Mouse (Mus musculus): ENCODE measurements around the gene Adamts16. TPM values are rescaled to one million over a fixed set of nuclear protein-coding genes. Genes with fewer than 3 reads are reported as not detected.

Gene Adamts16
- total RNA-seq, 2 experiments from 2014 or later = 0.10 to 0.48 TPM

GRCm38 (mm10) chr13:70836246-70836645 is 5.4 kb downstream of the Adamts16 start:
- DNase-seq (ENCODE audit: low spot score in 2 of 2) = no peak

GRCm38 (mm10) chr13:70832593-70833138 is 8.9 kb downstream of the Adamts16 start:
- no peak for DNase-seq (ENCODE audit: low spot score in 2 of 2)

- DNase-seq (ENCODE audit: low spot score in 2 of 2) = no peak
Measured at GRCm38 (mm10) chr13:70831041-70831440, 10.6 kb downstream of the Adamts16 start.

GRCm38 (mm10) chr13:70827507-70827906 is 14.1 kb downstream of the Adamts16 start:
- DNase-seq (ENCODE audit: low spot score in 2 of 2) = no peak

- DNase-seq (ENCODE audit: low spot score in 2 of 2) = no peak
Measured at GRCm38 (mm10) chr13:70825265-70825664, 16.3 kb downstream of the Adamts16 start.

- DNase-seq (ENCODE audit: low spot score in 2 of 2) = no peak
Measured at GRCm38 (mm10) chr13:70823757-70824156, 17.9 kb downstream of the Adamts16 start.

GRCm38 (mm10) chr13:70818982-70819381 is 22.6 kb downstream of the Adamts16 start:
- no peak for DNase-seq (ENCODE audit: low spot score in 2 of 2)

GRCm38 (mm10) chr13:70814423-70814822 is 27.2 kb downstream of the Adamts16 start:
- no peak for DNase-seq (ENCODE audit: low spot score in 2 of 2)

- DNase-seq (ENCODE audit: low spot score in 2 of 2) = no peak
Measured at GRCm38 (mm10) chr13:70805506-70805905, 36.1 kb downstream of the Adamts16 start.

GRCm38 (mm10) chr13:70802849-70803248 is 38.8 kb downstream of the Adamts16 start:
- DNase-seq (ENCODE audit: low spot score in 2 of 2) = no peak

GRCm38 (mm10) chr13:70799322-70799721 is 42.3 kb downstream of the Adamts16 start:
- DNase-seq (ENCODE audit: low spot score in 2 of 2) = no peak

- no peak for DNase-seq (ENCODE audit: low spot score in 2 of 2)
Measured at GRCm38 (mm10) chr13:70798396-70798795, 43.2 kb downstream of the Adamts16 start.

- no peak for DNase-seq (ENCODE audit: low spot score in 2 of 2)
Measured at GRCm38 (mm10) chr13:70794074-70794572, 47.5 kb downstream of the Adamts16 start.

GRCm38 (mm10) chr13:70793660-70794059 is 48.0 kb downstream of the Adamts16 start:
- DNase-seq (ENCODE audit: low spot score in 2 of 2) = no peak

GRCm38 (mm10) chr13:70792950-70793349 is 48.7 kb downstream of the Adamts16 start:
- DNase-seq (ENCODE audit: low spot score in 2 of 2) = no peak

GRCm38 (mm10) chr13:70789806-70790205 is 51.8 kb downstream of the Adamts16 start:
- DNase-seq (ENCODE audit: low spot score in 2 of 2) = no peak

- DNase-seq (ENCODE audit: low spot score in 2 of 2) = peak; percentile 22 to 38
Measured at GRCm38 (mm10) chr13:70789022-70789421, 52.6 kb downstream of the Adamts16 start.

GRCm38 (mm10) chr13:70785078-70785477 is 56.5 kb downstream of the Adamts16 start:
- no peak for DNase-seq (ENCODE audit: low spot score in 2 of 2)

GRCm38 (mm10) chr13:70784126-70784525 is 57.5 kb downstream of the Adamts16 start:
- no peak for DNase-seq (ENCODE audit: low spot score in 2 of 2)

GRCm38 (mm10) chr13:70779781-70780180 is 61.8 kb downstream of the Adamts16 start:
- DNase-seq (ENCODE audit: low spot score in 2 of 2) = no peak

GRCm38 (mm10) chr13:70778872-70779554 is 62.6 kb downstream of the Adamts16 start:
- no peak for DNase-seq (ENCODE audit: low spot score in 2 of 2)

- no peak for DNase-seq (ENCODE audit: low spot score in 2 of 2)
Measured at GRCm38 (mm10) chr13:70771100-70771499, 70.5 kb downstream of the Adamts16 start.

- DNase-seq (ENCODE audit: low spot score in 2 of 2) = no peak
Measured at GRCm38 (mm10) chr13:70769156-70769555, 72.5 kb downstream of the Adamts16 start.
